Mouse (Mus musculus): ENCODE measurements around the gene Rangrf.
A peak's percentile ranks its signal among the peaks of the same experiment; 100 is the strongest.

GRCm38 (mm10) chr11:69003592-69003991 lies 28.6 kb upstream of the Rangrf start:
- TF ChIP-seq CTCF (IDR thresholded peaks at IDR 0.05): peak; percentile 60
- no peak for TF ChIP-seq EP300 (IDR thresholded peaks at IDR 0.05; ENCODE audit: insufficient read depth, low read depth, low read length)
